Mouse (Mus musculus): ENCODE data around the gene Gm20388. TPM values are rescaled to one million over a fixed set of nuclear protein-coding genes. Genes with fewer than 3 reads are reported as not detected.
"Not testable (repeated sequence)": the region's sequence is repeated elsewhere in the genome, so short reads cannot be mapped to it uniquely, and the experiment has no call there.

Gm20388 gene
- total RNA-seq, 2 experiments from 2014 or later: 4.4 to 7.8 TPM

DNA sequence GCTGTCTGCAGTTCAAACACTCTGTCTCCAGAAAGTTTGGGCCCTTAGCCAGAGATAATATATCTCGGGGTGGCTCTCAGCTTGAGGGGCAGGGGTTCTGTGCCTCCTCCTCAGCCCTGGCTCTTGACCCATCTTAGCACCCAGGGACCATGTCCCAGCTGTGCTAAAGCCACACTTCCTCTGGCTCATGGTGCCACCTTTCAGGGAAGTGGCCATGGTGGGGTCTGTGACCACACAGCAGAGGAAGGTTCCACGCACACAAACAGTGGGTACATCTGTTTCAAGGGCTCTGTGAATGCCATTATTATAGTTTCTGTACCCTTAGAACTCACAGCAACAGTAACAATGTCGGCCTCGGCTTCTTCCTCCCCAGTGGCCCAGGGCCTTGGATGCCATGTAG is 873.1 kb downstream of the Gm20388 start:
- no peak for DNase-seq (ENCODE audit: low spot score in 2 of 2)

DNA sequence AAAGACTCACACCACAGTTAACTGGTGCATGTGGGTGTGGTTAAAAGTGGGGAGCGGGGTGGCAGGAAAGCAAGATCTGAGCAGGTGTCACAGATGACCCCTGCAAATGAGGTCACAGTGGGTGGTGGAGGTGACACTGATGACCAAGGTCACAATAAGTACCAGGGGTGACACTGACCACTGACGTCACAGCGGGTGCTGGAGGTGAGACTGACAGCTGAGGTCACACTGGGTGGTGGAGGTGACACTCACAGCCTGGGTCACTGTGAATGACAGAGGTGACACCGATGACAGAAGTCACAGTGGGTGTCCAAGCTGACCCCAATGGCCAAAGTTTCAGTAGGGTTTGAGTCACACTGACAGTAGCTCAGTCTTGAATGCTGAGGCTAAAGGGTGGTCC is 876.1 kb downstream of the Gm20388 start:
- DNase-seq (ENCODE audit: low spot score in 2 of 2): no peak

DNA sequence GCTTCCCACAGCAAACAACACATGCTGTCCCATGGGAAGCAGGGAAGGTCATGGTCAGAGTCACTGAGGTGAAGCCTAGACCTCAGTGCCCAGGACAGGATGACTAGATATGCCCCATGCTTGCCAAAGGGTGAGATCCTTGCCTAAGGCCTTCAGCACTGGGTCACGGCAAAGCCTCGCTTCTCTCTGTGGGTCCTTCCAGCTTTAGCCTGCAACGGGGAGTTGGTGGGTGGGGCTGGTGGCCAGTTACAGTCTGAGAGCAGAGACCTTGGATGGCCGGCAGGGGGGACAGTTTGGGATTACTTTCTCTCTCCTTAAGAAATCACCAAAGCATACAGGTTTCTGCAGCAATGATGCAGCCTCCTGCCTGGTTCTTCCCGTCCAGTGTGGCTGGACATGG is 877.0 kb downstream of the Gm20388 start:
- no peak for DNase-seq (ENCODE audit: low spot score in 2 of 2)

DNA sequence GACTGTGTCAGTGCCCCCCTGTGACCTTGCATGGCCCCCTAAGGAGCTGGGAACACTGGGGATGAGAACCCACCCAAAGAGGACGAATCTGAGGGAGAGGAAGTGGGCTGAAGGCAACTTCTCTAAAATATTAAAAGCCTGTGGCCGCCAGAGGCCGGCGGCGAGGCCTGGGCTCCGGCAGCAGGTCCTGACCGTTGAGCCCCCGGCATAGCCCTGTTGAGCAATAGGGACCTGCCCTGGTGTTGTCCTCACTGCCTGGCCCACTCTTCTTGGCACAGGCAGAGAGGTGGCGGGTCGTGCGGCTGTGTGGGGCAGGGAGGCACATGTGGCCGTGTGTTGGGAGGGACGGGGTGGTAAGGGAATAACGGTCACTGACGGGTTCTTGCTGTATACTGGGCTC is 882.1 kb downstream of the Gm20388 start:
- no peak for DNase-seq (ENCODE audit: low spot score in 2 of 2)

DNA sequence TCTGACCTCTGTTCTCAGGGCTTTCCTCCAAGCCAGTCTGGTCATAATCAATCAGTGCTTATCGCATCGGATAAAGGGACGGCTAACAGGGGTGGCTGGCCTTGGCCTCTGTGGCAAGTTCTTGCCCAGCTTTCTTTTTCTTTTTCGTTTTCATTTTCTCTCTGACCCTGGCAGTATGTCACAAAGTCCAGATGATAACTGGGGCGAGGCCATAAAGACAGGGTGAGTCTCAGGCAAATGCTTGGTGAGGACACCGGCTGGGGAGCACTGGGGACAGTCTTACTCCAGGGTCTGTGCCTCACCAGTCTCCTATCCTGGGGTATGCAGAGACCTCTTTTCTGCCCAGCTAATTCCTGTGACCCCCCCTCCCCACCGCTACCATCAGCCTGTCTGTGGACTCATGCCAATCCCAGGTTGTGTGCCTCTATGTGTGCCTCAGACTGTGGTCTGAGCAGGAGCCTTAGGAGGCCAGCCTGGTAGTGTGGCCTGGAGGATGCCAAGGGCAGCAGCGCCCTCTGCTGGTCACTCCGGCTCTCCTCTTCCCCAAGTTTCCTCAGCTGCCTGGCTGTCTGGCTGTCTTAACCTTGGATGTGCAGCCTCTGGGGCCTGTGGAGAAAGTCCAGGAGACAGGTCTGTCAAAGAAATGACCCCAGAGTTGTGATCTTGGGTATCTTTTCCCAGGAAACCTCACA is 885.4 kb downstream of the Gm20388 start:
- peak; percentile 73 to 80 for DNase-seq (ENCODE audit: low spot score in 2 of 2)

DNA sequence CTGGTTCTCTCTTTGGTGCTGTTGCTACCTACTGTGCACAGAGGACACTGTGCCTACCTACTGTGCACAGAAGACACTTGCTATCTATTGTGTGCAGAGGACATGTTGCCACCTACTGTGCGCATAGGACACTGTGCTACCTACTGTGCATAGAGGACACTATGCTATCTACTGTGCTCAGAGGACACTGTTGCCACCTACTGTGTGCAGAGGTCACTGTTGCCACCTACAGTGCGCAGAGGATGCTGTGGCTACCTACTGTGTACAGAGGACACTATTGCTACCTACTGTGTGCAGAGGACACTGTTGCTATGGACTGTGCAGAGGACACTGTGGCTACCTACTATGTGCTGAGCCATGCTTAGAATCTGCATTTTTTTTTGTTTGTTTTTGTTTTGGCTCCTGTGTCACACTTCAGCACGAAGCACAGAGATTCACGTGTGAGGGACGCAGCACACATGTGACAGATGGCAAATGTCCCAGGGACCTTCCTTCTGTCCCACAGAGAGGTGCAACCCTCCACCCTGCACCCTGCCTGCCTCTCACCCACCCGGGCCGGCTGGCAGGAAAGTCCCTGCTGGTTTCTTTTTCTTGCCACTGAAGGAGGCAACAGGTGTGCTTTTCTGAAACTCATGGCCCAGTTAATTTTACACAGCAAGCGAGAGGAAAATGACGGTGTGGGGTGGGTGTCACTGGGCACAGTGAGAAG is 886.5 kb downstream of the Gm20388 start:
- no peak for DNase-seq (ENCODE audit: low spot score in 2 of 2)

DNA sequence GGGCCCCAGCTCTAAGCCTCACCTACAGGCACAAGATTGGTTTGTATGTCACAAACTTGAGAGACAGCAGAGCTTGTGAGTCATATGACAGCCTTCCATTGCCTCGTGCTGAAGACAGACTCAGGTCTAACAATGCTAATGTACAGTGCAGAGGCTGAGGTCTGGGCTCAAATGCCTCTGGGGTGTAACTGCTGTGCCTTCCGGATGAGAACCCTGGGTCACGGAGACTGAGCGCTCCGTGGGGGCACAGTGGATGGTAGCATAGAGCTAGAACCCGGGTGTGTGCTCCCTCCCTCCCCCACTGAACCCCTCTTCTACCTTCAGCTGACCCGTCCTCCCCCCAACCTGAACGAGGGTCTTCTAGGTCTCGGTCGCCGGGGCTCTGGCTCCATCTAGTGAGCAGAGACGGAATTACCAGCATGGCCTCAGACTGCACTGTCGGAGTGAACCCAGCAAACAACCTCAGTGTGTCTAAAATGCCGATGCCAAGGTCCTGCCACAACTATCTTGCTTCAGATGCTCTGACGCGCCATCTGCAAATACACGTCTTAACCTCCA is 889.7 kb downstream of the Gm20388 start:
- DNase-seq (ENCODE audit: low spot score in 2 of 2): peak; percentile 39 to 61

DNA sequence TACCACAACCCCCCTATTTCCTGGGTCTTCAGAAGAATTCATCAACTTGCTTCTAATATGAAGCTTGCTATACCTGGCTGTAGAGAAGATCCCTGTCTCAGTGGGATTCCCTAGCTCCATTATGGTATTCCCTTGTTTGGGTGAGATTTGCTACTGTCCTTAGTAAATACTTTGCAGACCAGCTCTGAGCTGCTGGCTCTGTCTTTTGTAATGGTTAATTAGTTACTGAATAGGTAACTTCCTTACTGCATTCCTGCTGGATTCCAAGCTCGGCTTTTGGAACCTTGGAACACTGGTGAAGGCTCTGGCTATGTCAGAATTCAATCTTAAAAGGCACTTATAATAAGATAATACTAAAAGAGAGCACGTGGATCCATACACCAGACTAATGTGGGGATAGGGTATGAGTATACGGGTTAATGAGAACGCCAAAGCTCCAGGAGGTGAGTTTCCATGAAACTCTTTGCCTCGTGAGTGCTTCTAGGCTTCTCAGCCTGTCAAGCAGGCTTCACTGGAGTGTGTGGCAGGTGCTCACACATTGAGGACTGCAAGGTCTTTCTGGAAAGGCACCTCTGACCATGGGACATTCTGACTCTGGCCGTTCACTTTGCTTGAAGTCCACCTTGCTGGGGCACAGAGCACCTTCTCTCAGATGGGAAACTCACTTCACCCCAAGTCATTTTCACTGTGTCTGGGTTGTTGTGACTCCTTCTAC is 893.2 kb downstream of the Gm20388 start:
- DNase-seq (ENCODE audit: low spot score in 2 of 2): not testable (repeated sequence)

DNA sequence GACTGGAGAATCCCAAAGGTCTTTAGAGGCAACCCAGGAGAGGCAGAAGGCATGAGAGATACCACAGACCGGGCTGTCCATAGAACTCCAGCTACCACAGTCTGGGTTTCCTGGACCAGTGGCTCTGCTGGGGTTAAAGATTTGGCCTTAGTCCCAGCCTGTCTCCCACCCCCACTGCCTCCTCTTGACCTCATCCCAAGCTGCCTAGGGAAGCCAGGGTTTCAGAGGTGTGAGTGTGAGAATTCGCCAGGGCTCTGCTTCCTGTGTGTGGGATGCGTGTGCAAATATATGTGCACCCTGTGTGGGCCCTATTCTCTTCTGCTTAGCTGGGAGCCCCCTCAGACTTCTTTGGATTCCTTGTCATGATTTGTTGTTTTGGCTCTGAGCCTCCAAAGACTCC is 894.1 kb downstream of the Gm20388 start:
- no peak for DNase-seq (ENCODE audit: low spot score in 2 of 2)

DNA sequence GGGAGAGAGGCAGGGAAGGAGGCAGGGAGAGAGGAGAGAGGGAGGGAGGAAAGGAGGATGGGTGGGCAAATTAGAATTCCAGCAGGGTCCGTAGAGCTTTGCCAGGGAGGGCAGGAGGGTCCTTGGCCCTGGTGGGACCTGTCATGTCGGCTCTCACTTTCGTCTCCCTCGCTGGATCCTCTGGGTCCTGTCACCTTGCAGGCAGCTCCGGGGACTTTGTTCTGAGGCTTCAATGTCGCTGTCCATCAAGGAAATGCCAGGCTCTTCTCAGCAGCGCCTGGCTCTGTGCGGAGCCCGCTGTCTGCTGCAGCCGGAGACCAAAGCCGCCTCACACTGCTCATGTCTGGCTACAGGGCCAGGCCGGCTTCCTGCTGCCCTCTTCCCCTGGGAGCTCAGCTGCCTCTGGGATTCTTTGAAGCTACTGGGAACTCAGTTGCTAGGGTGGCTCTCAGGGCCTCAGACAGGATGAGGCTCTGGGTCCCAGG is 896.2 kb downstream of the Gm20388 start:
- no peak for DNase-seq (ENCODE audit: low spot score in 2 of 2)

DNA sequence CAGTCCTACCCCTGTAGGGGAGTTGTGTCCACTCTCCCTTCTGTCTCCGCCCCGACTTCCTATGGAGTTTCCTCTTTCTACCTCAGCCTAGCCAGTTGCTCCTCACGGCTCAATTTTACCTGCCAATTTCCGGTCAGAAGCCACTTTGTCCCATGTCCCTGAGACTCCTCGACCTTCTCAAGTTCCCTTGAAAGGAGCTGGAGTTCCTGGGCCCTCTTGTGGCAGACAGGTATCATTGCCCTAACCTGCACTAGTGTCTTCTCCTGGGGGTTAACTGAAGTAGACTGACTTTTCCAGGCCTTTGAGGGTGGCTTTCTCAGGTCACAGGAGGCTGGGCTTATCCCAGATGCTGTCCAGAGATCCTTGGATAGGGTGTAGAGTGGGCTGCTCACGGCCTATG is 897.1 kb downstream of the Gm20388 start:
- DNase-seq (ENCODE audit: low spot score in 2 of 2): no peak

DNA sequence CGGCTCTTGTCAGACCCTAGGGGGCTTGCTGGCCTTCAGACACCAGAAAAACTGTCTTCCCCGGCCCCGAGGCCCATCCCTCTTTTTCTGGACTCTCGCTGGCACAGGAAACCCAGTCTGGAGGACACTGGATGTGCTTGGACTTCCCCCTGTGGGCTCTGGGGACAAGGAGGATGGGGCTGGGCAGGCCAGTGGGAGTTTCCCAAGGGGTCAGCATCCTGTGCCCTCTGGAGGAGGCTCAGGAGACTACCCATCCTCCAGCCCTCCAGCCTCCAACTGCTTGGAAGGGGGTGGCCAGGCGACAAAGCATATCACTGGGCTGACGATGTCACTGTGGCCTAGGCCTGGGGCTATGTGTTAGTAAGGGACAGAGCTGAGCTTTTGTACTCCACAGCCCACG is 898.4 kb downstream of the Gm20388 start:
- DNase-seq (ENCODE audit: low spot score in 2 of 2): no peak

DNA sequence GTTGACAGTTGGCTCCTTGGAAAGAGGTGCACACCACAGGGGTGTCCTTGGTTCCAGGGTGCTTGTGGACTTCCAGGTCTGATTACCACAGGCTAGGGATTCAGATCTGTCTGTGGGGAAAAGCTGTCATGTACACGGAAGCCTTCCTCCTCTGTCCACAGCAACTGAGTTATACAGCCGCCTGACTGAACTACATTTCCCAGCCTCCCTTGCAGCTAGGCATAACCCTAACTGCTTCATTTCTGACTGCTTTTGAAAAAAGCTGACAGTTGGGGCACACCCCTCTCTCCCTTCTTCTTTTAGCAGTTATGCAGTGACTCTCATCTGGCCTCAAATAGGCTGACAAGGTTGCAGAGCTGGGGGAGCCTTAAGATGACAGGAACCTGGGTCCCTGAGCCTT is 901.3 kb downstream of the Gm20388 start:
- no peak for DNase-seq (ENCODE audit: low spot score in 2 of 2)

DNA sequence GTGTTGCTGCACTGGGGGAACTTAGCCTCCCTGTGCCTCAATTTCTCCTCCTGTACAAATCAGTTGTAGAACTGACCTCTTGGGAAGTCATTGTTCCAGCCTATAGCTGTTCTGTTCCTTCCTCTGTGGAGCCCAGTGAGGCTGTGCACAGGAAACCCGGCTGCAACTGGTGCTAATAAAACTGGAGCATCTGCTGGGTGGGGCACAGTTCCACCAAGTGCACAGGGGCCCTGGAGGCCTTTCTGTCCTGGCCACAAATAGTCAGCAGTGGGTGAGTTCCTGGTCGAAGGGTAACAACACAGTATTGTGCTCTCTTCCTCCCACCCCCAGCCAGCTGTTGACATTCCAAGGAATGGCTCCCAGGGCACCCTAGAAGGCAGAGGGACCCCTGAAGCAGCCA is 902.4 kb downstream of the Gm20388 start:
- DNase-seq (ENCODE audit: low spot score in 2 of 2): no peak

DNA sequence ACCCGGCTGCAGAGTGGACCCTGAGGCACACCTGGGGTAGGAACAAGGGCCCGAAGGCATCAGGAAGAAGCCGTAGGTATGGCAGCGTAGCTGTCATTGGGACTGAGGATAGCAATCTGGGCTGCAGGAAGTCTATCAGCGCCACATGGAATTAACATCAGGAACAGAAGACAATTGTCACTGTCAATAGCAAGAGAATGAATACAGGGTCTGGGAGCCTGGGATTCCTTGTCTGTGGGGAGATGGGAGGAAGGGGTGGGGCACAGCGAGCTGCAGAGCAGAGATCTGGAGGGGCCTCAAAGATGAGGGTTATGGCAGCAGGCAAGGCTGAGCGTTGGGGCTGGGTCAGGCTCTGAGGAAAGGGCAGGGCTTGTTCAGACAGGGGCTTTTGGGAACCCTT is 903.2 kb downstream of the Gm20388 start:
- DNase-seq (ENCODE audit: low spot score in 2 of 2): no peak

DNA sequence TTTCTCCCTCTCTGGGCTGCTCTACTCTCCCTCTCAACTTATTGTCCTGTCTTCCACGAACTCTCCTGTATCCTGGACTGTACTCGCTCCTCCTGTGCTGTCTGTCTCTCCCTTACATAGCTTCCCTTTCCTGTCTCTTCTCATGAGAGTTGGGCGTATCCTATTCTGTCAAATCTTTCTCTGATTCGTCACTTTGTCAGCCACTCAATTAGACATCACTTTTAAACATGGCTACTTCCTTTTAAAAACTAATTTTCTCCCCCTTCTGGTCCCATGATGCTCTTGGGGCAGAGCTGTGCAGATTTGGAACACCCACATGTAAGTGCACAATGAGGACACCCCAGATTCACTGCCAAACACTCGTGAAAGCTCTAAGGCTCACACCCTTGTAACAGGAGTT is 905.7 kb downstream of the Gm20388 start:
- no peak for DNase-seq (ENCODE audit: low spot score in 2 of 2)

DNA sequence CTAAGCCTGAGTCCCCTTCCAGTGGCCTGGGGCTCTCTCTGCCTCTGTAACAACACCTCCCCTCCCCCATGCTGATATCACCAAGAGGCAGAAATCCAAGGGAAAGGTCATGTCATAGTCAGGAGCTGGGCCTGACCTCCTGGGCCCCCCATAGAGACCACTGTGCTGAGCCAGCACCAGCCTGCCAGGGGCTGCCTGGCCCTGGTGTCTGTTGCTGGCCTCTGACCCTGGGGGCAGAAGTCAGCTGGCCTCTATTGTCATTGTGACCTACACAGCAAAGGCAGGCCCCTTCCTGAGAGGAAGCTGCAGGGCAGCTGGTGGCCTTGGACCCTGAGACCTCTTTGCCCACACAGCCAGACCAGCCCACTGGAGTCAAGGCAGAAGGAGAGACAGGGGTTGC is 909.3 kb downstream of the Gm20388 start:
- no peak for DNase-seq (ENCODE audit: low spot score in 2 of 2)

DNA sequence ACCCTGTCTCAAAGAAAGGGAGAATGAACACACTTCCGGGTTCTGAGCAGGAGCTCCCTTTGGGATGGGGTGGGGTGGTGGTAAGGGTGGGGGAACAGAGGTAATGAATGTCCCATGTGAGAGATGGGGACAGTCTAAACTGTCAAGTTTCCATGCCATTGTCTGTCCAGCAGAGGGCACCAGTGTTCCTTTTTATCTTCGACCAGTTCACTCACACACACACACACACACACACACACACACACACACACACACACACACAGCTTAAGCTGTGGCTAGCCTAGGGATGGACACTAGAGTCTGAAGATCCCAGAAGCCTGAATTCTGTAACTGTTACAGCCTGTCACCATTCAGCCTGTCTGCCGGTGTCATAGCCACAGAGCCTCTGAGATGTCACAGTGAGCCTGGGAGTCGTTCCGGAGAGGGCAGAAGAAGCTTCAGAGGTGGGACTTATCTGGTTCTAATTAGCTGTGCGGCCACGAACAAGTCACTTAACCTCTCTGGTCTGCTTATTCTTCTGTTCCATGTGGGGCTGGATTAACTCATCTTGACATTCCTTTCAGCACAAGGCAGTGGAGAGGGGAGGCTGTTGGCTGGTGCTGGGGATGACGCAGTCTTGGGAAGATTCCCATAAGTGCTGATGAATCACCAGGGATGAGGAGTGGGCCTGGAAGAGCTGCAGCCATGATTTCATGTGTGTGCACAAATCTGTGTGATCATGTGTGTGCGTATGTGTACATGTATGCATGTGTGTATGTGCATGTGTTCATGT is 910.9 kb downstream of the Gm20388 start:
- peak; percentile 22 to 63 for DNase-seq (ENCODE audit: low spot score in 2 of 2)

DNA sequence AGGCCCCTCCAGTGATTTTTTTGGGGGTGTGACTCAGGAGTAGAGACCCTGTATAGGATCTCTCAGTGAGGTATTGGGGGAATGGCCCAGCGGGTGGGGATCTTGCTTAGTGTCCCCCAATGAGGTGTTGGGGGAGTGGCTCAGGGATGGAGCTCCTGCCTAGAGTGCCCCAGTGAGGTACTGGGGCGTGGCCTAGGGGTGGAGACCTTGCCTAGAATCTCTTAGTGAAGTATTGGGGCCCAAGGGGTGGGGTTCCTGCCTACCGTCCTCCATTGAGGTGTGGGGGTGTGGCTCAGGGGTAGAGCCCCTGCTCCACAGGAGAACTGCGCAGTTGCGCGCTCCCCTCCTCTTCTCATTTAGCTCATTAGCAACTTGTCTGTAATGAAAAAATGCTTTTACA is 912.7 kb downstream of the Gm20388 start:
- DNase-seq (ENCODE audit: low spot score in 2 of 2): no peak

DNA sequence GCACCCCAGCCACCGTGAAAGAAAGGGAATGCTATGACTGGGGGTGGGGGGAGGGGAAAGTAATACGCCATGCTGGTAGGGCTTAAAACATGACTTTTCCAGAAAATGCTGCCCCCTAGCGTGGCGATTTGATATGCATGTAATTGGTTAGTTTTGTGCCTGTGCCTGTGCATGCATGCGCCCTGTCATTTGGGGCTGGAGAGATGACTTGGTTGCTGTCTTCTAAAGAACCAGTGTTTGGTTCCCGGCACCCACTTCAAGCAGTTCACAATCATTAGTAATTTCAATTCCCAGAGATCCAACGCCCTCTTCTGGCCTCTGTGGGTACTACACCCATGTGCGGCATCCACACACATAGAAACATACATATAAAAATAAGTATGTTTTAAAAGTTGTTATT is 913.2 kb downstream of the Gm20388 start:
- no peak for DNase-seq (ENCODE audit: low spot score in 2 of 2)

DNA sequence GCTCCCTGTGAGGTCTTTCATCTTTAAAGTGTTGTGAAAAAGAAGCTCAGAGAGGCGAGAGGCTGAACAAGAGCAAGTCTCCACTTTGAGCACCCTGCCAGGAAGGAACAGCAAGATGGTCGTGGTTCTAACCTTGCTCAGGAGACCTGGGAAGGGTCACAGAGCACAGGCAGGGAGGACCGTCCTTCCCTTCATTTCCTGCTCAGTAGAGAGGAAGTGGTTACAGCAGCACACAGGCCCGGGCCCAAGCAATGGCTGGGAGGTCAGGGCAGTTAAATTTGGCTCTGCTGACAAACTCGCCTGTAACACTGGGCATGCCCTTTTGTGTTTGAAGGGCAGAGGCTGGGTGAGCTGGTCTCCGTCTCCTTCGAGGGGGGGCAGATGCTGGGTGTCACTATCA is 914.0 kb downstream of the Gm20388 start:
- DNase-seq (ENCODE audit: low spot score in 2 of 2): no peak
